Comparison of ENCODE assay signal across 15 mouse cellular contexts in genomic region chr16:24076799-24077136, GRCm38 (mm10).
"Had no signal": no experiment of that assay in that cellular context is flagged by ENCODE, and none has a peak within 500 bp of the region (broad histone marks: within the 10 kb centered on the region; RNA-seq: fewer than 3 reads in every experiment).

No protein-coding gene starts in this region.

- H3K9ac ChIP-seq: intestine, embryonic 15.5 days; limb, embryonic 13.5 days; liver, embryonic 13.5 days; lung, embryonic 14.5 days; midbrain, embryonic 13.5 days; stomach, embryonic 15.5 days had no signal

- H3K4me1 ChIP-seq: intestine, embryonic 15.5 days; limb, embryonic 10.5 days; liver, embryonic 13.5 days; midbrain, embryonic 10.5 days; midbrain, embryonic 13.5 days; stomach, embryonic 15.5 days had no signal

- H3K9me3 ChIP-seq: intestine, embryonic 15.5 days; limb, embryonic 10.5 days; limb, embryonic 13.5 days; liver, embryonic 13.5 days; midbrain, embryonic 10.5 days; midbrain, embryonic 13.5 days; stomach, embryonic 15.5 days had no signal

- ATAC-seq: intestine, embryonic 15.5 days; lung, postnatal 0 days; midbrain, embryonic 13.5 days had no signal

- H3K27me3 ChIP-seq: intestine, embryonic 15.5 days; limb, embryonic 13.5 days; liver, embryonic 13.5 days; midbrain, embryonic 13.5 days; stomach, embryonic 15.5 days had no signal

- H3K36me3 ChIP-seq: intestine, embryonic 15.5 days; limb, embryonic 10.5 days; limb, embryonic 13.5 days; liver, embryonic 13.5 days; midbrain, embryonic 10.5 days; midbrain, embryonic 13.5 days; stomach, embryonic 15.5 days had no signal

- H3K27ac ChIP-seq: intestine, embryonic 15.5 days; limb, embryonic 10.5 days; limb, embryonic 13.5 days; liver, embryonic 13.5 days; midbrain, embryonic 10.5 days; midbrain, embryonic 13.5 days; stomach, embryonic 15.5 days had no signal

- H3K4me2 ChIP-seq: intestine, embryonic 15.5 days; limb, embryonic 13.5 days; liver, embryonic 13.5 days; lung, embryonic 14.5 days; midbrain, embryonic 13.5 days; stomach, embryonic 15.5 days had no signal

- DNase-seq: kidney, postnatal 14 days; kidney, postnatal 4 days; liver, embryonic 13.5 days; lung, embryonic 14.5 days; right cerebral cortex, adult 18-20 months; right cerebral cortex, postnatal 14 days; right cerebral cortex, postnatal 4 days; thymus, postnatal 25 days had no signal

- H3K4me3 ChIP-seq: intestine, embryonic 15.5 days; limb, embryonic 10.5 days; limb, embryonic 13.5 days; liver, embryonic 13.5 days; midbrain, embryonic 10.5 days; midbrain, embryonic 13.5 days; stomach, embryonic 15.5 days had no signal
